Mouse (Mus musculus) C2C12 (cell line): Measurements from ENCODE around the gene Gal3st1.

Source experiments
- CEBPB ChIP-seq: IDR thresholded peaks from one replicate; pipeline ENCODE4 v1.6.1; 2011; ENCODE audit warnings: low read depth, mild to moderate bottlenecking, control low read depth, moderate library complexity
- CTCF ChIP-seq: IDR thresholded peaks from one replicate; pipeline ENCODE4 v1.5.1; 2011; ENCODE audit not compliant: control insufficient read depth, insufficient read depth, insufficient read length
- FOSL1 ChIP-seq: IDR thresholded peaks from one replicate; pipeline ENCODE4 v1.8.0; 2011; ENCODE audit warnings: mild to moderate bottlenecking, low read length; ENCODE audit not compliant: poor library complexity, insufficient read depth, severe bottlenecking
- MAX ChIP-seq: IDR thresholded peaks from one replicate; pipeline ENCODE4 v1.6.1; 2011; ENCODE audit warnings: mild to moderate bottlenecking, control low read depth
- MYOD1 ChIP-seq: IDR thresholded peaks from one replicate; pipeline ENCODE4 v1.6.1; 2011; ENCODE audit warnings: low read depth; ENCODE audit not compliant: control insufficient read depth, insufficient read length

DNA sequence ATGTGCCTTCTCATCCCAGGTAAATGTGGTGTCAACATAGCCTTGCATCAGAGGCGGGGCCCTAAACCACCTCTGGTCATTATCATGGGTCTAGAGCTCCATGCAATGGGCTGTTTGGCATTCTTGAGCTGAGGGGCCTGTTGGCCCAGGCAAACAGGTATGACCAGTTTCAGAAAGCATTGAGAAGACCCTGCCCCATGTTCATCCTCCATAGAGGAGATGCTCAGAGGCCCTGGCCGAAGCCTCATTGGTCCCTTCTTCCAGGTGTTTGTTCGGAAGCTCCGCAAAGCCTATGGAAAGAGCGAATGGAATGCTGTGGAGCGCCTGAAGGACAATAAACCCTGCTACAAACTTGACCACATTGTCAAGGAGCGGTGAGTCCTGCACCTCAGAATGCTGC, 13.1 kb upstream of the Gal3st1 start:
- TF ChIP-seq CTCF (no peak), CEBPB (no peak), FOSL1 (no peak), MAX (no peak), MYOD1 (no peak)
